Mouse (Mus musculus): Measurements from ENCODE around the gene Gm20388. TPM values are rescaled to one million over a fixed set of nuclear protein-coding genes. Genes with fewer than 3 reads are reported as not detected.

Gene Gm20388
- polyA plus RNA-seq, 1 experiment from 2014 or later: not detected

DNA sequence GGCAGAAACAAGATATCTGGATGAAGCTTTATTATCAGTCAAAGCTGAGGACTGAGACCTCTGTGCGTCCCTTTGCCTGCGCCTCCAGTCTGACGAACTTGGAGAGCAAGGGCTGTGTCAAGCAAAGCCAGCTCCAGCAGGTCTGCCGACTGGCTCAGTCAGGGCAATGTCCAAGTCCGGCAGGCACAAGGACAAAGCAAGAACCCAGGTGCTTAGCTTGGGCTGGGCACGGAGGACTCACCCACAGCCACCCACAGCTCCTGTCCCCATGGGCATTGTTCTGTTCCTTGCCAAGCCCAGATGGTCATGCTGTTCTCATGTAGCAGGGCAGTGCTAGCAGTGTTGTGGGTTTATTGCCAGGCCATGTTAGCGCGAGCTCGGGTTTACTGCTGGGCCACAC, 3734.6 kb downstream of the Gm20388 start:
- no peak for ATAC-seq (ENCODE audit: low FRiP score, low TSS enrichment)
- 55% methylated on average over 9 of the region's 9 CpGs for WGBS

GRCm38 (mm10) chr8:123648245-123649170, 3737.9 kb downstream of the Gm20388 start:
- no peaks in the 10 kb centered on the region for H3K9me3 ChIP-seq (ENCODE audit: control insufficient read depth, low read length)
- 58% methylated on average over 17 of the region's 17 CpGs for WGBS
- no peak for ATAC-seq (ENCODE audit: low FRiP score, low TSS enrichment)
- H3K4me3 ChIP-seq (ENCODE audit: low read length): no peak overlapping the region
- H3K27me3 ChIP-seq (ENCODE audit: control insufficient read depth, insufficient read depth, low read length): 0 out of 2 replicates have a peak, but pooled peaks cover 3% of the 10 kb centered on the region
- H3K4me2 ChIP-seq (replicated peaks; ENCODE audit: low read depth, low read length): no peak overlapping the region
- H3K9ac ChIP-seq (ENCODE audit: low read depth, low read length): no peak overlapping the region
- H3K27ac ChIP-seq (ENCODE audit: low read depth, low read length): peak overlapping the region; percentile 56; the same call in 1 of the 2 replicates
- H3K4me1 ChIP-seq (ENCODE audit: control insufficient read depth, insufficient read depth, low read length): peaks cover 15% of the 10 kb centered on the region; the same call in 1 of the 2 replicates
- H3K36me3 ChIP-seq (ENCODE audit: control insufficient read depth, insufficient read depth, low read length): no peaks in the 10 kb centered on the region

More for the DNA sequence above, 3734.6 kb downstream of the Gm20388 start:
- Histone ChIP-seq H3K4me3 (ENCODE audit: low read length) (no peak overlapping the region), H3K9ac (ENCODE audit: low read depth, low read length) (no peak overlapping the region), H3K36me3 (ENCODE audit: control insufficient read depth, insufficient read depth, low read length) (no peaks in the 10 kb centered on the region), H3K4me2 (replicated peaks; ENCODE audit: low read depth, low read length) (no peak overlapping the region), H3K27ac (ENCODE audit: low read depth, low read length) (no peak overlapping the region), H3K9me3 (ENCODE audit: control insufficient read depth, low read length) (no peaks in the 10 kb centered on the region), H3K4me1 (ENCODE audit: control insufficient read depth, insufficient read depth, low read length) (0 out of 2 replicates have a peak, but pooled peaks cover 8% of the 10 kb centered on the region), H3K27me3 (ENCODE audit: control insufficient read depth, insufficient read depth, low read length) (0 out of 2 replicates have a peak, but pooled peaks cover 3% of the 10 kb centered on the region)

DNA sequence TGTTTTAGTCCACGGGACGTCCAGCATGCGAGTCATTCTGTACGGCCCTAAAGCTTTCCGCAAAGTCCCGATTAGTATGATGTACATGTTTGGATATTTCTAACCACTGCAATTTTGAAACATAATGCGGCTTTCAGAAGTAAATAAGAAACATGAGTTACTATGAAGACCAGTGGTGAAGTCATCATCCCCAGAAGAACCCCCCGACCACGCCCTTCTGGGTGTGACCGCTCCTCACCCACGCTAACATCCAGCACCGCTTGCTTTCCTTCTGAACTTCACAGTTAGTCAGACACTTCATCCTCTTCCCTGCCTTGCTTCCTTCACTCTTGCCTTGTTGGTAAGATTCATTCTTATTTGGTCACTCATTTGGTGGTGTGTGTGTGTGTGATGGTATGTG, 3738.8 kb downstream of the Gm20388 start:
- H3K4me1 ChIP-seq (ENCODE audit: control insufficient read depth, insufficient read depth, low read length): peaks cover 15% of the 10 kb centered on the region; the same call in 1 of the 2 replicates
- H3K27me3 ChIP-seq (ENCODE audit: control insufficient read depth, insufficient read depth, low read length): 0 out of 2 replicates have a peak, but pooled peaks cover 3% of the 10 kb centered on the region
- no peak overlapping the region for H3K9ac ChIP-seq (ENCODE audit: low read depth, low read length)
- WGBS: 80% methylated on average over 12 of the region's 12 CpGs
- H3K4me2 ChIP-seq (replicated peaks; ENCODE audit: low read depth, low read length): no peak overlapping the region
- no peak for ATAC-seq (ENCODE audit: low FRiP score, low TSS enrichment)
- H3K4me3 ChIP-seq (ENCODE audit: low read length): no peak overlapping the region
- no peaks in the 10 kb centered on the region for H3K36me3 ChIP-seq (ENCODE audit: control insufficient read depth, insufficient read depth, low read length)
- H3K27ac ChIP-seq (ENCODE audit: low read depth, low read length): no peak overlapping the region; the same call in 1 of the 2 replicates
- H3K9me3 ChIP-seq (ENCODE audit: control insufficient read depth, low read length): no peaks in the 10 kb centered on the region

DNA sequence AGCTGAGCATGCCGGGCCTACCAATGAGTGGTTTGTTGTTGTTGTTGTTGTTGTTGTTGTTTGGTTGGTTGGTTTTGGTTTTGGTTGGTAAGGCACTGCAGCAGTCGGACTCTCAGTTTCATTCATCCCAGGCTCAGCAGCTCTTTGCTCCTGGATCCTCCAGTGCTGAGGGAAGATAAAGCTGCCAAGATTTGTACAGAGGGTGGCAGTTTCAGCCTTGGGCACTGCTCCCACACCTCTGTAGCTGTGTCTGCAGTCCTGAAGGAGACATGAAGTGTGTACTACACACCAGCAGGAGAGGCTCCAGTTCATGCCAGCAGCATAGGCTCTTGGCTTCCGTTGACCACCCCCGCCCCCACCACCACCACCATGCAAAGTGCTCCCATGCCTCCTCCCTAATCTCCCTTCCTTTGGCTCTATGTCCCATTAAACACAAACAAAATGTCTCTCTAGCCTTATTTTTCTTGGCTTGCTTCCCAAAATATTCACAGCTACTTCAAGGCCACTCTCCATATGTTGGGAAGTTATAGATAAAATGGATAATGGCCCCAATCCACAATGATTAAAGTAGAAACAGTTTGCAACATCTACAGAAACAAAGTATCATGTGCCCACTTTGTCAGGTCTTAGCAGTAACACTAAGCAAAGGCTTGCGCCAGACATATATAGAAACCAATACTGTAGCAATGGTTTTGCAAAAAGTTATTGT, 3740.9 kb downstream of the Gm20388 start:
- no peak overlapping the region for H3K4me3 ChIP-seq (ENCODE audit: low read length)
- no peaks in the 10 kb centered on the region for H3K9me3 ChIP-seq (ENCODE audit: control insufficient read depth, low read length)
- no peak overlapping the region for H3K4me2 ChIP-seq (replicated peaks; ENCODE audit: low read depth, low read length)
- H3K4me1 ChIP-seq (ENCODE audit: control insufficient read depth, insufficient read depth, low read length): peaks cover 29% of the 10 kb centered on the region; the same call in 1 of the 2 replicates
- no peak overlapping the region; the same call in 1 of the 2 replicates for H3K27ac ChIP-seq (ENCODE audit: low read depth, low read length)
- ATAC-seq (ENCODE audit: low FRiP score, low TSS enrichment): no peak
- 78% methylated on average over 5 of the region's 5 CpGs for WGBS
- H3K9ac ChIP-seq (ENCODE audit: low read depth, low read length): no peak overlapping the region
- no peaks in the 10 kb centered on the region for H3K27me3 ChIP-seq (ENCODE audit: control insufficient read depth, insufficient read depth, low read length)
- H3K36me3 ChIP-seq (ENCODE audit: control insufficient read depth, insufficient read depth, low read length): peaks cover 6% of the 10 kb centered on the region; the same call in 1 of the 2 replicates

- no peak overlapping the region for H3K27ac ChIP-seq (ENCODE audit: low read depth, low read length)
- H3K4me2 ChIP-seq (replicated peaks; ENCODE audit: low read depth, low read length): no peak overlapping the region
- peaks cover 29% of the 10 kb centered on the region; the same call in 1 of the 2 replicates for H3K4me1 ChIP-seq (ENCODE audit: control insufficient read depth, insufficient read depth, low read length)
- H3K4me3 ChIP-seq (ENCODE audit: low read length): no peak overlapping the region
- no peaks in the 10 kb centered on the region for H3K9me3 ChIP-seq (ENCODE audit: control insufficient read depth, low read length)
- ATAC-seq (ENCODE audit: low FRiP score, low TSS enrichment): no peak
- peaks cover 15% of the 10 kb centered on the region for H3K36me3 ChIP-seq (ENCODE audit: control insufficient read depth, insufficient read depth, low read length)
- no peaks in the 10 kb centered on the region for H3K27me3 ChIP-seq (ENCODE audit: control insufficient read depth, insufficient read depth, low read length)
- 61% methylated on average over 4 of the region's 4 CpGs for WGBS
- no peak overlapping the region for H3K9ac ChIP-seq (ENCODE audit: low read depth, low read length)
Observed at GRCm38 (mm10) chr8:123652641-123653040, 3742.0 kb downstream of the Gm20388 start.

GRCm38 (mm10) chr8:123653308-123653993, 3742.8 kb downstream of the Gm20388 start, which contains the start of gene Rhou:
Gene Rhou, plus strand, starts transcription at chr8:123653929.
- Histone ChIP-seq H3K4me2 (replicated peaks; ENCODE audit: low read depth, low read length) (peak within 1 kb of the TSS; percentile 59), H3K27me3 (ENCODE audit: control insufficient read depth, insufficient read depth, low read length) (no peaks in the 10 kb centered on the region), H3K4me1 (ENCODE audit: control insufficient read depth, insufficient read depth, low read length) (peaks cover 28% of the 10 kb centered on the region; the same call in 1 of the 2 replicates), H3K9ac (ENCODE audit: low read depth, low read length) (peak within 1 kb of the TSS; percentile 91), H3K9me3 (ENCODE audit: control insufficient read depth, low read length) (no peaks in the 10 kb centered on the region), H3K4me3 (ENCODE audit: low read length) (peak within 1 kb of the TSS; percentile 77), H3K27ac (ENCODE audit: low read depth, low read length) (peak within 1 kb of the TSS; percentile 83), H3K36me3 (ENCODE audit: control insufficient read depth, insufficient read depth, low read length) (peaks cover 23% of the 10 kb centered on the region)
- peak; percentile 88 for ATAC-seq (ENCODE audit: low FRiP score, low TSS enrichment)
- WGBS: under 1% methylated on average over 47 of the region's 58 CpGs

DNA sequence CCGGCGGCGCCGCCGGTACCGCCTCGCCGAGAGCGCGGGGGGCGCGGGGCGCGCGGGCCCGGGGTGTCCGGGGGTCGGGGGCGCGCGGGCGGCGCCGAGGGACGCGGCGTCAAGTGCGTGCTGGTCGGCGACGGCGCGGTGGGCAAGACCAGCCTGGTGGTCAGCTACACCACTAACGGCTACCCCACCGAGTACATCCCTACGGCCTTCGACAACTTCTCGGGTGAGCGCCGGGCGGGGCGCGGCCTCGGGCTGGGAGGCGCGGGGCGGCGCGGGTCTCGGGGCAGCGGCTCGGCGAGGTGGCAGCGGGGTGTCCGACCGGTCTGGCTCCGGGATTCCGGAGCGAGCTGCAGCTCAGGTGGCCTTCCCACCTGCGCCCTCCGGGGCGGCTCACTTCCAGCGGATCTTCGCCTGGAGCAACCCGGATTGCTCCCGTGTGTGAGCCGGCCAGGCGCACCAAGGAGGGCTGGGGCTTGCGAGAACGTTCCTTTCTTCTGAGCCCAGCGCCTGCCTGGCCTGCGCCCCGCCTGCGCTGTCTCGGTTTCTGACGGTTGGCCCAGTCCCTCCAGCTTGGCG, 3743.4 kb downstream of the Gm20388 start:
- WGBS: under 1% methylated on average over 60 of the region's 77 CpGs
- Histone ChIP-seq H3K9ac (ENCODE audit: low read depth, low read length) (peak overlapping the region; percentile 91), H3K9me3 (ENCODE audit: control insufficient read depth, low read length) (no peaks in the 10 kb centered on the region), H3K4me1 (ENCODE audit: control insufficient read depth, insufficient read depth, low read length) (peaks cover 22% of the 10 kb centered on the region; the same call in 1 of the 2 replicates), H3K4me3 (ENCODE audit: low read length) (peak overlapping the region; percentile 77), H3K36me3 (ENCODE audit: control insufficient read depth, insufficient read depth, low read length) (peaks cover 27% of the 10 kb centered on the region), H3K27me3 (ENCODE audit: control insufficient read depth, insufficient read depth, low read length) (no peaks in the 10 kb centered on the region), H3K4me2 (replicated peaks; ENCODE audit: low read depth, low read length) (peak overlapping the region; percentile 59), H3K27ac (ENCODE audit: low read depth, low read length) (peak overlapping the region; percentile 83)
- ATAC-seq (ENCODE audit: low FRiP score, low TSS enrichment): peak; percentile 63

DNA sequence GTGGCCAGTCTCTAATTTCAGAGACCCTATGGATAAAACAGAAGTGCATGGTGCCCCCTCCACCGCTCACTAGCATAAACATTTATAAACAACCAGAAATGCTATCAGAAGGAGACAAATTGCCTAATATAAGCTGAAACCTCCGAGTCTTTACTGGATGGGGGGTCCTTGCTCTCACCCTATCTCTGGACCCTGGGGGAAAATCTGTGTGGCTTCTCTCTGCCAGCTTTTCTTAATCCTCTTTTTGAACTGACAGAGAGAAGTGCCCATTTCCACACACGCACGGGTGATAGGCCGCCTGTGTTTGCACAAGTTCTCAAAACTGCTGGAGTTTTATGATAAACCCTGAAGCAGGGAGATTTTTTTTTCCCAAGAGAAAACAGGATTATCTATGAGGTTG, 3744.1 kb downstream of the Gm20388 start:
- WGBS: 6% methylated on average over 5 of the region's 5 CpGs
- no peak for ATAC-seq (ENCODE audit: low FRiP score, low TSS enrichment)
- H3K4me2 ChIP-seq (replicated peaks; ENCODE audit: low read depth, low read length): peak overlapping the region; percentile 59
- H3K27ac ChIP-seq (ENCODE audit: low read depth, low read length): peak overlapping the region; percentile 83; the same call in 1 of the 2 replicates
- H3K4me1 ChIP-seq (ENCODE audit: control insufficient read depth, insufficient read depth, low read length): peaks cover 21% of the 10 kb centered on the region; the same call in 1 of the 2 replicates
- H3K27me3 ChIP-seq (ENCODE audit: control insufficient read depth, insufficient read depth, low read length): no peaks in the 10 kb centered on the region
- H3K36me3 ChIP-seq (ENCODE audit: control insufficient read depth, insufficient read depth, low read length): peaks cover 30% of the 10 kb centered on the region
- H3K4me3 ChIP-seq (ENCODE audit: low read length): peak overlapping the region; percentile 77
- peak overlapping the region; percentile 91; the same call in 1 of the 2 replicates for H3K9ac ChIP-seq (ENCODE audit: low read depth, low read length)
- no peaks in the 10 kb centered on the region for H3K9me3 ChIP-seq (ENCODE audit: control insufficient read depth, low read length)
